Mouse (Mus musculus) gastrocnemius, postnatal 14 days (tissue): Measurements from ENCODE around the gene Syde2. TPM values are rescaled to one million over a fixed set of nuclear protein-coding genes. Genes with fewer than 3 reads are reported as not detected.
"Not testable (repeated sequence)": the region's sequence is repeated elsewhere in the genome, so short reads cannot be mapped to it uniquely, and the experiment has no call there.

Source experiments
- DNase-seq: peaks from one replicate; pipeline ENCODE4 v3.0.0; 2021; ENCODE audit warnings: mixed read lengths
- intact Hi-C: fragments of 180-260 bp; cut with DNase I; formaldehyde crosslinking; loops from one replicate; pipeline ENCODE4 v1.15.1; 2025; ENCODE audit warnings: low total_unique reads
- total RNA-seq, 2 experiments: library from RNA; stranded (reverse); gene quantifications; 2 replicates each; pipeline ENCODE4 v1.2.3; 2021

Gene Syde2
- total RNA-seq, 2 experiments from 2014 or later, result 1.6 to 1.8 TPM

DNA sequence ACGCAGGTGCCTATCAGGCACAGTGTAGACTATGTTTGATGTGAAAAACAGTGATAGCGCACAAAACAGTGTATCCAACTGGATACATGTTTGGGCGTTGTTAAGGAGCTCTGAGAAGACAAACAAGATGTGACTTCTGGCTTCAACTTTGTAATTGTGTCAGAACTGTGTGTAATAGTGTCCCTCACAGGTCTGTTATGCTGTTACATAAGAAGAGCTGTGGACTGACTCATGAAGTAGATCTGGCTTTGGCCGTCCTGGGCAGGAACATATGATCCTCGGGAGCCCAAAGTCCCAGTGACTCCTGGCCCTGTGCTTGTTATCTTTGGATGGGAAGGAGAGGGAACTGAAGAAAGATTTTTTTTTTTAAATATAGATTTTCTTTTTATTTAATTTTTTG, 7.8 kb downstream of the Syde2 start:
- DNase-seq, result no peak
- intact Hi-C loops, result no loop called here

DNA sequence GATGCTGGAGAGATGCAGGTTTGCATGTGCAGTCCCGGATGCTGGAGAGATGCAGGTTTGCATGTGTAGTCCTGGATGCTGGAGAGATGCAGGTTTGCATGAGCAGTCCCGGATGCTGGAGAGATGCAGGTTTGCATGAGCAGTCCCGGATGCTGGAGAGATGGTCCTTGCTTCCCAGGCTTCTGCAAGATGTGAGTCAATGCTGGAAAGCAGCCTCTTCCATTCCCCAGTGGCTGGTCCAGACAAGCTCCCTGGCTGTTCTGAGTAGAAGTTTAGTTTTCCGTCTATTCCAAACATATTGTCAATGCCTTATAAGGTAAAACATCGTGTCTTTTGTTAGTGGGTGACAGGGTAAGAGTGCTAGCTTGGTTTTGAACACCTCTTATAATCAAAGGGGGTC, 8.9 kb downstream of the Syde2 start:
- DNase-seq, result peak; percentile 21
- intact Hi-C loops, result not testable (repeated sequence)

DNA sequence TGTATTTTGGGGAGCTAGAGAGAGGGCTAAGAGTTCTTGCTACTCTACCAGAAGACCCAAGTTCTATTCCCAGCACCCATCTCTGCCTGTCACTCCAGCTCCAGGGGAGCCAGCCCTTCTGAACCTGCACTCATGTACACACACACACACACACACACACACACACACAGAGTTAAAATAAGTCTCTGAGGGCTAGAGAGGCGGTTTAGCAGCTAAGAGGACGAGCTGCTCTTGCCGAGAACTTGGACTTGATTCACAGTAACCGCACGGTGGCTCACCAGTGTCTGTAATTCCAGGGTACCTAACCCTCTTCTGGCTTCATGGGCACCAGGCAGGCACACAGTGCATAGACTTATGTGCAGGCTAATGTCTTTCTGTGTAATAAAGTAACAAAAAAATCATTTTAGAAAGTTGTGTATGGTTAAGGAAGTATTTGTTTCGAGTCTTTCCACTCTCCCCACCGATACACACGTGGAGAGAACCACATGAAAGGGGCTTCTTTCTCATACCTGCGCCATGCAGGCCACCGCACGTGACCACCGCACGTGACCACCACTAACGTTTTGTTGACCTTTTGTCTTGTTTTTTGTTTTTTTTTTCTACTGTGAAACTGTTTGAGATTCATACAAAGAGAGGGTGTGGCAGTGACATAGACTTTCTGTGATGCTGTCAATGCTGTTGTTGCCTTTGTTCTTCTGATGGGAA, 16.8 kb downstream of the Syde2 start:
- no peak for DNase-seq
- intact Hi-C loops, result no loop called here

DNA sequence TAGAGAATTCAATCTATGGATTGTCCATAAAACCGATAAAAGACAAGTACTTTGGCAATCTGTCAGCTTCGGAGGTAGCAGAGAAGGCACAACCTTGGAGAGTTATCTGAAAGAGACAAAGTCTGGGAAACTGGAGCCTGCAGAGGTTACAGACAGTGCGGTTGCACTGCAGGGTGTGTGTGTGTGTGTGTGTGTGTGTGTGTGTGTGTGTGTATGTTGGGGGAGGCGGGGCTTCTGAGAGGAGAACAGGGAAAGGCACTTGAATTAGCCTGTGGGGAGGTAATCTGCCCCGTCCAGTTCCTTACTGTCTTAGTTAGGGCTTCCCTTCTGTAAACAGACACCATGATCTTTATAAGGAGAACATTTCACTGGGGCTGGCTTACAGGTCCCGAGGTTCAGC, 20.2 kb downstream of the Syde2 start:
- DNase-seq, result no peak
- intact Hi-C loops, result no loop called here

DNA sequence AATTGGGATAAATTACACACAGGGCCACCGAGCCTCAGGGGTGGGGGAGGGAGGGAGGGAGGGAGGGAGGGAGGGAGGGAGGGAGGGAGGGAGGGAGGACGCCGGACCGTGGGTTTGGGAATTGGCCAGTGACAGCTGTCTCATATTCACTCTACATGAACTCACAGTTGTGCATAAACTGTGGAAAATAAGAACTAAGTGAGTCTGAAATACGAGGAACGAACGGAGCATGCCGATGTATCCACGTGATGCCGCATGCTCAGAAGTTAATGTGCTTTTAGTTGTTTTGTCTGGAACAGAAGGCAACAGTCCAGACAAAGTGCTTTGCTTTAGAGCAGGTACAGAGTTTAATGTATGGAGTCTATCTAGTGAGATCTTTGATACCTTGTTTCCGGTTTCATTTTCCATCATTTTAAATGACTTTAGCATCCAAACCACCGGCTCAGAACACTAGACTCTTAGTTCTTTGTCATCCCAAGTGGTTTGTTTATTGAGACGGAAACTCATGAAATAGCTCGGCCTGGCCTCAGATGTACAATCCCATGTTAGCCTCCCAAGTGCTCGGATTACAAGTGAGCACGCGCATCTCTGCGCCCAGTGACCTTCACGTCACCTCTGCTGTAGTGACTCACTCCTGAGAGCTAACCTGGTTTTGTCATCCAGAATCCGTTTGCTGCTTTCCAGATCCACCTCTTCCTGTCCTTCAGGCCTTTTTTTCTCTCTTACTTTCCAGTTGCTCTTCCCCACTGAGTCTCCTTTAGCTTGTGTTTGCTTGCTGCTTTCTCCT, 22.4 kb downstream of the Syde2 start:
- peak; percentile 50 for DNase-seq
- intact Hi-C loops, result no loop called here

DNA sequence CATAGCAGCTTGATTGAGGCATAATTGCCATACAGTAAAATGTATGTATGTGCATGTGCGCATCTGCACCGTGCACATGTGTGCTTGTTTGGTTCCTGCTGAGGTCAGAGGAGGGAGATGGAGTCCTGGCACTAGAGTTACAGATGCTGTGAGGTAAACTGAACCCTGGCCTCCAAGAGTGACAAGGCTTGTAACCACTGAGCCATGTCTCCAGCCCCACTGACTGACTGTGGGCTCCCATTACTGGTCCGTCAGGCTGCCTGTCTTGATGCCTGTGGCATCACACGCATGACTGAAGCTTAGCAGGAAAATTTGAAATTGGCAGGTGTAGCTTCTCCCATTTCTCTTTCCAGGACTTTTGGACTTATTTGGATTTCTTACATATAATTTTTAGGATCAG, 23.1 kb downstream of the Syde2 start:
- intact Hi-C loops, result no loop called here

DNA sequence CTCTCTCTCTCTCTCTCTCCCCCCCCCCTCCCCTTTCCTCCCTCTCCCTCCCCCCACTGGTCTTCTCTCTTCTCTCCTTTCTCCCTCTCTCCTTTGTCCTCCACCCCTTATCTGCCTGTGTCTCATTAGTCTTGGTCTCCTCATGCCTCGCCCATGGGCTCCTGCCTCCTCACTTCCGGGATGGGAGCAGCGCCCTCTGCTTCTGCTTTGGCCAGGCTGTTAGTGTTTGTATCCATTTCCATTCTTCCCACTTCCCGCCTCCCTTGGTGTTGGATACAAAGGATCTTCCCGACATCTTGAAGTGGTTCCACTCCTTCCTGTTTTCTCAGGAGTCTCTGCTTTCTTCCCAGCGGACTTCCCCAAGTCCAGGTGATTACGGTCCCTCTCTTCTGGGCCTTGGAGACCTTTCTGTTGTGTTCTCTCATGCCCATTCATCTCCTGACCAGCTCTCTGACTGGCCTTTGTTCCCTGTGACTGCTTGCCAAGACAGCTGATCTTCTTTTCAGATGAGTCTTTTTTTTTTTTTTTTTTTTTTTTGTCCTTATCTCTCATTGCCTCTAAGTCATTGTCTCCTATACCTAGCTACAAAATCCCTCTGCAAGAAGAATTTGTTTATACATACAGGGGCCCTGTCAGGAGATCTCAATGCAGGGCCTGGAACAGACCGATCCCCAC, 24.0 kb downstream of the Syde2 start:
- intact Hi-C loops, result no loop called here
- DNase-seq, result no peak

More for the DNA sequence above, 23.1 kb downstream of the Syde2 start:
- no peak for DNase-seq

DNA sequence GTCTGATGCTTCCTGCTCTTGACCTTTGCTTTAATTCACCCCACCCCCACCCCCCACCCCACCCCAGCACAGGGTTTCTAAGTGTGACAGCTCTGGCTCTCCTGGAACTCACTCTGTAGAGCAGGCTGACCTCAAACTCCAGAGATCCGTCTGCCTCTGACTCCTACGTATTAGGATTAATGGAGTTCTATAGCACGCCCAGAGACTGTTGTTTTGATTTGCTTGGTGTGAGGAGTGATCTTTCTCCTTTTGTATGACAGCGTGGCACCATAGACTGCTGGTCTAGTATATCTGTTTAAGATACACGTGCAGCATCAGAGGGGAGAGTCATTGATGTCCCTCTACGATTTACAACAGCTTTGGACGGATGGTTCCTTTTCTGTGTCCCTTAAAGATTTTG, 25.8 kb downstream of the Syde2 start:
- no peak for DNase-seq

DNA sequence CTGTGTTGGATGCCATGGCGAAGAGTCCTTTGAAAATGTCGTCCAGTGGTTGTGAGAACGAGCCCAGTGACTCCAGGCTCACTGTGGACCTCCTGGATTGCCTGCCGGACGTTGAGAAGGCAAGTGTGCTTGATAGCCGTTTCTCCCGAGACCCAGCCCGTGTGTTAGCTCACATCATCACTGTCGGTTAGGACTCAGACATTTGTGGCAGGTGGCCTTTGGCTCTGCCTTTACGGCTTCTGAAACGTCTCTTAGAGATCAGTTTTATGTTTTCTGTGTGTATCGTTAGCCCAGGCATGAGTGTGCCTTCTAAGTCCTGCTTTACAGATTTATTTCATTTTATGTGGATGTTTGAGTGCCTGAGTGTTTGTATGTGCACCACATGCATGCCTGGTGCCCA, 26.7 kb downstream of the Syde2 start:
- DNase-seq, result no peak
- intact Hi-C loops, result no loop called here

More for the DNA sequence above, 25.8 kb downstream of the Syde2 start:
- intact Hi-C loops, result no loop called here

DNA sequence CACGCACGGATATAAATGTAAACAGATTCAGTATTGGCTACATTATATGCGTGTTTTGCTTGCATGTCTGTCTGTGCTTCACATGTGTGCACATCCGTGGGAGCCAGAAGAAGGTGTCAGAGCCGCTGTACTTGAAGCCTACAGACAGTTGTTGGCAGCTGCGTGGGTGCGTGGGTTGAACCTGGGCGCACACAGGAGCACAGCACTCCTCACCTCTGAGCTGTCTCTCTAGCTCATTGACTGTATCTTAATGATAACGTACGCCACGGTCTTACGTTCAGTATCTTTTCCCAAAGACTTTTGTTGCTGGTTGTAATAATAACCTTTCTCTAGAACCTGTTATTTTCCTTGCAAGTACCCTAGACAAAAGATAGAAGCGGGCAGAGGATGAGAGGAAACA, 29.3 kb downstream of the Syde2 start:
- no peak for DNase-seq
- intact Hi-C loops, result no loop called here

DNA sequence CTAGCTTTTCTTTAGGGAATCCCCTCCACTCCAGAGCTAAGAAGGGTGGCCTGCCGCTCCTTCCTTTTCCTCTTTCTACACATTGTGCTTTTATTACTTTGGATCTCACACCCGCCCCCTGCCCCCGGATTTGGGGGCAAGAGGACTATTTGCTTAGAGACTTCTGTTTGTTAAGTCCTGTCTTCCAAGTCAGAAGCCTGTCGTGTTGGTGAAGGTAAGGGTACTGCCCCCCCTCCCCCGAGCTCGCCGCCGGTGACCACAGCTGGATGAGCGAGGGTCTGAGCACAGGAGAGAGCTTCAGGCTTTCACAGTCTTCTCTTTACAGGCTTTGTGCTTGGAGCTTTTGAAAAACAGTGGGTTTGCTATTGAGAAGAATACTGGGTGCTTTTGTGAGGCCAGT, 29.9 kb downstream of the Syde2 start:
- DNase-seq, result no peak
- intact Hi-C loops, result no loop called here

DNA sequence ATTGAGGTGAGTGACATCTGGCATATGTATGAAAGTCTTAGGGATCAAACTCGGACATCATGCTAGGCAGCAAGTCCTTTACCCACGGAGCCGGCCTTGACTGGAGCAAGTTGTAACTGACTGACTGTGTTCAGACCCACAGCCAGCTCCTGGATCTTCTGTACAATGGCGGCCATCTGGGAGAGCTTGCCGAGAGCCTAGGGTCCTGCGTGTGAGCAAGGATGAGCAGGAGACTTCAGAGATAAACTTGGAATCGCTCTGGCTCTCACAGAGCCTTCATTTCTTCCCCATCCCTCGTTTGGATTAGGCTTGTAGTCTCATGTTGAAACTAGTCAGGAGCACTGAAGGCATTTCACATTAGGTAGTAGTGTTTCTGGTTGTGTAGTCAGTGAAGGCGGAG, 34.6 kb downstream of the Syde2 start:
- intact Hi-C loops, result no loop called here
- DNase-seq, result no peak

DNA sequence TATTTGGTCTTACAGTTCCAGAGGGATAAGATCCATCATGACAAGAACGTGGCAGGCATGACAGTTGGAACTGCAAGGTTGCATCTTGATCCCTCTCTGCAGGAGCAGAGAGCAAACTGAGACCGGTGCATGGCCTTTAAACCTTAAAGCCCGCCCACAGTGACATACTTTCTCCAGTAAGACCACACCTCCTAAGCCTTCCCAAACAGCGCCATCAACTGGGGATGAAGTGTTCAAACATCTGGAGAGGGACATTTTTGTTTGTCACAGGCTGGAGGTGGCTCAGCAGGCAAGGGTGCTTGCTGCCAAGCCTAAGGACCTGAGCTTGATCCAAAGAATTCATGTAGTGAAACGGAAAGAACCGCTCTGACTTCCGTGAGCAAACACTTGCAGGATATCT, 37.1 kb downstream of the Syde2 start:
- no peak for DNase-seq
- intact Hi-C loops, result no loop called here

DNA sequence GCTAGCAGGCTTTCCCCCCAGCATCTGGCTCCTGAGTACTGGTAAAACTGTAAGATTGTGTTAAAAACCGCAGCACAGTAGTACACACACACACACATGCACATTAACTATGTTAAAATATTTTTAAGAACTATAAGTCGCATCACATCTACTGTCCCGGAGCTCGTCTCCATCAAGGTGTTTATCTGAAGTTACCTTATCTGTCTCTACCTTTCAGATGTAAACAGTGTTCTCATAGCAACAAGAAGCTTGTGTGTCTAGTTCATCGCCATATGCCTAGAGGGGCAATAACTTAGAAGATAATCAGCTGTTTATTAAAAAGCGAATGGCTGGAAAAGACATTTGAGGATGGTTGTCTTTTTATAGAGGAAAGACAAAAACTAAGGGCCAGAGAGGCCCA, 37.8 kb downstream of the Syde2 start:
- DNase-seq, result no peak

DNA sequence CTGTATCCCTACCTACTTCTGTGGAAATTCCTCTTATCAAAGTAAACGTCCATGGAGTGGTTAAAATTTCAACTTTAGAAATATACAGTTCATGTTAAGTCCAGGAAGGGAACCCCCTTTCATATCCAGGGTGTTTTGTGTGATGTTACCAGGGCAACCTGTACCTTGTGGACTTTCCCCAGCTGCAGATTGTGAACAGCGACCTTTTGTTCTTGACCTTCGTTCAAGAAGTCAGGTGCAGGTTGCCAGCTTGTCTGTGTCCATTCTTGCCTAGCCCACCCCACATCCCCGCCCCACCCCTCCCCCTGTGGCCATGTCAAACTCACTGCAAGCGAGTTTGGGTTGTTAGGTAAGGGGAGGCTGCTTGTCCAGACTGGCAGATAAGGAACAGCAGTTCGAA, 39.4 kb downstream of the Syde2 start:
- intact Hi-C loops, result no loop called here

More for the DNA sequence above, 37.8 kb downstream of the Syde2 start:
- intact Hi-C loops, result no loop called here

DNA sequence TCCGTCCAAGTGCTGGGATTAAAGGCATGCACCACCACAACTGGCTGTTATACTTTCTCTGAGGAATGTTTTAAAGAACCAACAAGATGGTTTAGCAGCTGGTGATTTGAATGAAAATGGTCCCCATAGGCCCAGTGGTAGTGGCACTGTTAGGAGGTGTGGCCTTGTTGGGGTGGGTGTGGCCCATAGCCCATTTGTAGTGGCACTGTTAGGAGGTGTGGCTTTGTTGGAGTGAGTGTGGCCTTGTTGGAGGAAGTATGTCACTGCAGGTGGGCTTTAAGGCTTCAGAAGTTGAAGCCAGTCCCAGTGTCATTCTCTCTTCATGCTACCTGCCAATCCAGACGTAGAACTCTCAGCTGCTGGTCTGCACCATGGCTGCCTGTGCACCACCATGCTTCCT, 40.7 kb downstream of the Syde2 start:
- DNase-seq, result no peak
- intact Hi-C loops, result no loop called here

More for the DNA sequence above, 39.4 kb downstream of the Syde2 start:
- no peak for DNase-seq

DNA sequence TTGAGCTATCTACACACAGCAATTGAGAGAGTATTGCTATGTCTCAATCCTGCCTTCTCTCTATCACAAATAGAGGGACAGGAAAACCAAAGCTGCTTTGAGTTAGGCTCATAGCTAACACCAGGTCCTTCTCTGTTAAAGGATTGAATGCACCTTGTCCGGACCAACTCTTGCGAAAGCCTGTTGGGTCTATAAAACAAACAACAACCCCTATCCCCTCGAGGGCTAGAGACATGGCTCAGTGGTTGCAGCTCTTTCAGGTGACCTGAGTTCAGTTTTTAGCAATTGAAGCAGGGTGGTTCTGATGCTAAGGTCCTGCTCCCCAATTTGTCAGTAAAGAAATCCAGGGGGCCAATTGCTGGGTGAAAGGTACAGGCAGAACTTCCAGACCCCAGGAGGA, 41.6 kb downstream of the Syde2 start:
- no peak for DNase-seq
- intact Hi-C loops, result no loop called here

DNA sequence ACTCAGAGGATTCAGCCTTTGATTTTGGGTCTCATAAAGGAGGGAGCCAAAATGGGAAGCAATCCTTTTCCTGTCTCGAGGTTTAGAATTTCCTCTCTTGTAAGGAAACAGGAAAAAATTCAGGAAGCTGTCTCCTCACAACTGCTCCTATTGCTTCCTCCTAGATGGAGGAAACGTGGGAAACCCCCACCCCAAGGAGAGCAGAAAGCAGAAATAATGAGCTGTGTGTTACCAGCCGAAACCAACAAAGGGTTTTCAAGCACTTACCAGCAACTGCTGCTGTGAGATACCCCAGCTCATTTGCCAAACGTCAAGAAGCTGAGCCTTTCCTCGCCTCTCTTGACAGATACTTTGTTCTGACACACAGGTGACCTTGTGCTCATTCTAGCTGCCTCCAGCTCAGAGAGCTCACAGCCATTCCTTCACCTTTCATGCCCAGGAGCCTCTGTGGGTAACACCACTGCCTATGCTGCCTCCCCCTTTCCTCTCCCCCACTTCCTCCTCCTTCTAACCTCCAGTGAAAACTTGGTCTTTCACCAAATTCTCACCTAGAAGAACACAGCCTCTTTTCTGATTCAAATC, 42.7 kb downstream of the Syde2 start:
- intact Hi-C loops, result no loop called here
- DNase-seq, result no peak

DNA sequence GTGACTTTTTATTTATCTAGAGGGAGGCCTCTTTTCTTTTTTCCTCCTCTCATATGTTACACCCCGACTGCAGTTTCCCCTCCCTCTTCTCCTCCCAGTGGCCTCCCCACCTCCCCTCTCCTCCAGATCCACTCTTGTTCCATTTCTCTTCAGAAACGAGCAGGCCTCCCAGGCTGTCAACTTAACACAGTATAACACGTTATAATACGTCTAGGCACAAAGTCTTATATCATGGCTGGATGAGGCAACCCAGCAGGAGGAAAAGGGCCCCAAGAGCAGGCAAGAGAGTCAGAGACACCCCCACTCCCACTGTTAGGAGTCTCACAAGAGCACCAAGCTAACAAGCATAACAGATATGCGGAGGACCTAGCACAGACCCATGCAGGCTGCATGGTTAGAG, 45.3 kb downstream of the Syde2 start:
- DNase-seq, result no peak
- intact Hi-C loops, result no loop called here

DNA sequence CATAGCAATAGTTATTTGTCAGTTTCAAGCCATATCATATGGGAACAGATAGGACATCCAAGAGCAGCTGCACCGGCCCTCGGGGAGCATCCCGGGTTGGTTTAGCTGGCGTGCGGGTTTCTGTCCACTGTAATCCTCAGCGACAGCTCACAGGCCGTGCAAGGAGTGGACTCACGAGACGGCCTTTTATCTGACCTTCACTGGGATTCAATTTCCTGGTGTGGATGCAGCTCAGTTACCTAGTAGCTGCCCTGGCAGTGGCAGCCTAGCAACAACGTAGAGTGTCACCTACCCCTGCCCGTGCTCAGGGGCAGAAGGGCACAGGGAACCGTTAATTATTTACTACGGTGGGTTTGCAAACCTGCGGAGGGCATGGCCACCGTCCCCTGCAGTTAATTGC, 50.2 kb downstream of the Syde2 start:
- DNase-seq, result no peak
- intact Hi-C loops, result no loop called here
